Mouse (Mus musculus): ENCODE measurements around the gene Golm1.

- no peak for TF ChIP-seq POLR2A (IDR thresholded peaks at IDR 0.05; ENCODE audit: insufficient read depth, low read depth, low read length)
- no peak for TF ChIP-seq CTCF (IDR thresholded peaks at IDR 0.05; ENCODE audit: insufficient read depth, low read depth, low read length)
Measured at GRCm38 (mm10) chr13:59642818-59643217, 32.8 kb downstream of the Golm1 start.

Measured in olfactory bulb, adult 2 months (tissue).